Mouse (Mus musculus): ENCODE data around the gene Neurod4. TPM values are rescaled to one million over a fixed set of nuclear protein-coding genes. Genes with fewer than 3 reads are reported as not detected.

The Neurod4 gene
- total RNA-seq, 2 experiments from 2014 or later, result not detected

GRCm38 (mm10) chr10:130238318-130239209 lies 41.5 kb downstream of the Neurod4 start:
- intact Hi-C loops (cut with DNase I), result no loop called here
- DNase-seq (ENCODE audit: low spot score), result no peak

- intact Hi-C loops (cut with DNase I), result no loop called here
- no peak for DNase-seq (ENCODE audit: low spot score)
These were observed 45.5 kb downstream of the Neurod4 start for GRCm38 (mm10) chr10:130234576-130234975.

- no peak for DNase-seq (ENCODE audit: low spot score)
- intact Hi-C loops (cut with DNase I), result no loop called here
These were observed 47.9 kb downstream of the Neurod4 start for GRCm38 (mm10) chr10:130232117-130232516.

- intact Hi-C loops (cut with DNase I), result no loop called here
- no peak for DNase-seq (ENCODE audit: low spot score)
These were observed 50.5 kb downstream of the Neurod4 start for GRCm38 (mm10) chr10:130229584-130229983.

GRCm38 (mm10) chr10:130228246-130228645 lies 51.8 kb downstream of the Neurod4 start:
- intact Hi-C loops (cut with DNase I), result loop anchor here (1.0 kb wide), 1 partner anchor 69 kb away; no protein-coding TSS in a partner anchor
- no peak for DNase-seq (ENCODE audit: low spot score)

GRCm38 (mm10) chr10:130225034-130225433 lies 55.0 kb downstream of the Neurod4 start:
- intact Hi-C loops (cut with DNase I), result no loop called here
- DNase-seq (ENCODE audit: low spot score), result no peak

Other genes with a start within 250 kb of the Neurod4 start
- not detected for gene Olfr821, start 249.9 kb downstream of the Neurod4 start, total RNA-seq (2021)
- gene Olfr822, start 209.0 kb downstream of the Neurod4 start, total RNA-seq (2021), result not detected
- gene Olfr823, start 164.9 kb downstream of the Neurod4 start, total RNA-seq (2021), result not detected
- not detected for gene Olfr824, start 150.2 kb downstream of the Neurod4 start, total RNA-seq (2021)
- gene Olfr825, start 113.5 kb downstream of the Neurod4 start, total RNA-seq (2021), result not detected
- not detected for gene Olfr826, start 96.1 kb downstream of the Neurod4 start, total RNA-seq (2021)
- gene Olfr827, start 65.8 kb downstream of the Neurod4 start, total RNA-seq (2021), result not detected
- under 1 TPM in 1 of 2 experiments, not detected in 1; 0.44 TPM for gene Tespa1, start 42.6 kb upstream of the Neurod4 start, total RNA-seq (2021)
- gene Vmn2r84, start 114.1 kb upstream of the Neurod4 start, total RNA-seq (2021), result not detected
- not detected for gene Vmn2r85, start 149.5 kb upstream of the Neurod4 start, total RNA-seq (2021)
- gene Vmn2r86, start 175.8 kb upstream of the Neurod4 start, total RNA-seq (2021), result not detected
- gene Vmn2r87, start 217.2 kb upstream of the Neurod4 start, total RNA-seq (2021), result not detected

All from heart, postnatal 25 days (tissue).